Mouse (Mus musculus) mature B cell (primary cell): ENCODE measurements at regions not wholly inside any gene's neighbourhood (a gene's known extent, or its start where the extent isn't known, plus 50 kb on each side); places are given as distances from the start of the nearest gene placed in this dataset.
"Not testable (repeated sequence)": the region's sequence is repeated elsewhere in the genome, so short reads cannot be mapped to it uniquely, and the experiment has no call there.

ENCODE experiments used
- in situ Hi-C: fragments of 300-500 bp; cut with MboI; formaldehyde crosslinking; loops from 2 replicates; pipeline ENCODE4 v1.14.3; 2019

DNA sequence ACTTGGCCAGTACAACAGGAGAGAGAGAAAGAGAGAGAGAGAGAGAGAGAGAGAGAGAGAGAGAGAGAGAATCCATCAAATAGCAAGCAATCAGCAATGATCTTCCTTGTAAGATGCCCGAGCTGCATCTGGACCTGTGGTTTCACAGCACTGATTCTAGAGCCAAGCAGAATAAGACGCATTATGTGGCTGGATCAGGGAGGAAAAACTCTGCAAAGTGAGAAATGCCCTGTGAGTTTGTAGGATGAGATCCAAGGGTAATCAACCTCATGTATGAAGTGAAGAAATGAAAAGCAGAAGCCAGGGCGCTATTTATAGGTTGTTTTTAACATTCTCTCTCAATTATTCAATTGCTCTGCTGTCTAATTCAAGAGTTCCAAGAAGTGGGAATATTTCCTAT lies 339.3 kb upstream of the Maf start:
- in situ Hi-C loops: no loop called here

DNA sequence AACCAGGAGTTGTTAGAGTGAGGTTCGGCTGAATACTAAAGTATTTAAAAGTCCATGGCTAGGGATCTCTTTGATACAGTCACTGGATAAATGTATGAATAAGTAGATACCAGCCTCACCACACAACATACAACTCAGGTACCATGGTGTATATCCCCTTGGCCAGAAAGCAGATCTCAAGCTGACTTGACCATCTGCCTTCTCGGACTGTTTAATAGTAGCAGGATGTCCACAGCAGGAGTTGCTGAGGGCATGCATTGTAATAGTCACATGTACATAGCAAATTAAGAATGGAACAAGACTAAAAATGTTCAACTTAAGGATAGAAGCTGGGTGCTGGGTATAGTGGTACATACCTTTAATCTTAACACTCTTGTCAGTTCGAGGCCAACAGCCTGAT lies 337.9 kb upstream of the Maf start:
- in situ Hi-C loops: no loop called here

DNA sequence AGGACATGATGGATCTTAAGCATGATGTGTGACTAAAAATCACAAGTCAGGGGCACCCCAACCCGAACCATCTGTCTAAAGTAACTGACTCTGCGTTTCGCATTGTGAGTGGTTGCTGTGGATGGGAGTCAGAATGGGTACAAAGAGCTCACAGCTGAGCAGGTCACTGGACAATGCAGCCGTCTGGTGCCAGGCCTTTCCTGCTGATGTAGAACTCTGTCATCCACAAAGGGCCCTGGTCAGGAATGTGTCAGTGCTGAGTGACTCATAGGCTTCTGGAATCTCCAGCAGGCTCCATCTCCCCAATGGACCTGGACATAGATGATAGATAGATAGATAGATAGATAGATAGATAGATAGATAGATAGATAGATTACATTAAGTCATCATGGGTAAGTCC lies 335.8 kb upstream of the Maf start:
- in situ Hi-C loops: no loop called here

DNA sequence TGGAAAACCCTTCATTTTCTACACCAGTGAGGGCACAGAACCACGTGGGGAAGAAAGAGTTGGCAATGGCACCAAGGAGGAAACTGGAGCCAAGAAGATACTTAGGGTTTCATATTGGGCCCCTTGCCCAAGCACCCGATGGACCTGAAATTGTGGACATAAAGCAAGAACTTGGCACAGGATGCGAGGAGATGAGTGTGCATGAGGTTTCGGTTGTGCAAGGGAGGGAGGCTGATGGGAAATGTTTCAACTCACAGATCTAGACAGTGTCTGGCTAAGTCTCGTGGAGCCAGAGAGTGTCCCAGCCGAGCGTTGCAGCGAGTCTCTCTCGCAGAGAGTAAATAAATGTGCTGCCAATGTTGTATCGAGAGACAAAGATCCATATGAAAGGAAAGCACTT lies 323.4 kb upstream of the Maf start:
- in situ Hi-C loops: no loop called here

DNA sequence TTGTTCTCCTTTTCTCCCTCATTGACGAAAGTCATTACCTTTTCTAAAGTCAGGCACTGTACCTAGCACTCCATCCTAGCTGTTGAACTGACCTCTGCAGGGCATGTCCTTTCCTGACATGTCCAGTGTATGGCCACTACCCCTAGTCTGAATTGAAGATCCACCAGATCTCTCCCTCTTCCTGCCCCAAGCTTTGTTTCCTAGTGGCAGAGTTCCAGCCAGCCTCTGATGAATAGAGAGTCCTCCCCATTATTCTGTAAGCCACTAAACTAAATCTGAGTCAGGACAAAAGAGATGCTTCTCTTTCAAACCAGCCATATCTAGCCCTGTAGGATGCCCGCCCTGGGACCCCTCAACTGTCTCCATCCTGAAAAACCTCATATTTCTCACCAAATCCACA lies 317.7 kb upstream of the Maf start:
- in situ Hi-C loops: no loop called here

DNA sequence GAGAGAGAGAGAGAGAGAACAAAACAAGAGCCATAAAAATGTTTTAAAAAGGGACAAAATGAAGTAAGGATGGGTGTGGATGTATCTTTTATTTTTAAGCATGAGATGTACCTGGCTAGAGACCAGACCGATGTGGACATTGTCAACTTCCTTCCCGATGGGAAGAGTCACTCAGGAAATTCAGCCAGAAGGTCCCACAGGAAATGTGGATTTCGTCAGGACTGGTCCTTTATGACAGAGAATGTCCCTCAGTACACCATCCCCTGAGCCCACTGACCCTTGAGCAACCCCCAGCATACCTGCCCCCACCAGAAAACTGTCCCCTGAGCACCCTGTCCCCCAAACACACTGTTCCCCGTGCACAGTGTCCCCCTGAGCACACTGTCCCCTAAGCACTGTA lies 317.2 kb upstream of the Maf start:
- in situ Hi-C loops: no loop called here

DNA sequence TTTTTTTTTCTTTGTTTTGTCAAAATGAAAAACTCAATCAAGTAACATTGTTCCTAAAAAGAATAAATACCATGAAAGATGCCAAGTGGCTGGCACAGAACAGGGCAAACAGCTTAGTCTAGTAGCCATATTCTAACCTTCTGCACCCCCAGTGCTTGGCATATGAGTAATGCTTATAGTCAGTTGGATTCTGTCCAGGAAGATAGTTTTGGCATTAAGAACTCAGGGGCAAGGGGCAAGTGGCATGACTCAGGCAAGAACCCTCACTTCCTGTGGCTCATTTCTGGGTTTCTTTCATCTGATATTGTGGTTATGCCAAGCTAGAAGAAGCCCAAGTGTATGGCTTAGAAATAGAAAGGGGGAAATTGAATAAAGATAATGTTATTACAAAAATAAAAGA lies 314.1 kb upstream of the Maf start:
- in situ Hi-C loops: no loop called here

DNA sequence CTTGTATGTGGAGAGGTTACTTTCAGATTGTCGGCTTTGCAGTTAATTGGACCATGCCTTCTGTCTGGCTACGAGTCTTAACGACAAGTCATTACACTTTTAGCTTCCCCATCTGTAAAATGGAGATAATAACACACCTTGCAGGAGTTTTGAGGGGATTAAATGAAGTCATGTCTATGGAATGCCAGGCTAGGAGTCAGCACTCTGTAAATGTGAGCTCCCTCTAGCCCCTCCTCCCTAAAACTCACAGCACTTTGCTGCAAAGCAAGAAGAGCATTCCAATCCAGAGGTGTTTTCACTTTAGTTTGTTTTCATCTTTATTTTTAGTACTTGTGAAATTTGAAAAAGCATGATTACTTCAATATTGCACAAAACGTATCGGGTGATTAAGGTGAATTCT lies 287.7 kb upstream of the Maf start:
- in situ Hi-C loops: no loop called here

DNA sequence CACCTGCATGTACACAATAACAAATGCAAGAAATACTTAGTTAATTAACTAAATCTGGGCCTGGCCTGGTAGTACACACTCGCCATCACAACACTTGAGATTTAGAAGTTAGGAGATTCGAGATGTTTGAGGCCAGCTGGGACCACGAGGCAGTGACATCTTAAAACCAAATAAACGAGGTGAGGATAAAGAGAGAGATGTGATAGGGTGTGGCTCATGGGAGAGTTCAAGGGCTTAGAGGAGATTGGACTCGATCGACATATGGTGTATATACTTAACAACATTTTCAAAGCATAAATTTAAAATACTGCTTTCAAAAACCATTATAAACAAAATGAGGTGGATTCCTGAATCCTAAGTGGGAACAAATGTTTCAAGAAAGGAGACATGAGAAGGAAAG lies 284.4 kb upstream of the Maf start:
- in situ Hi-C loops: no loop called here

DNA sequence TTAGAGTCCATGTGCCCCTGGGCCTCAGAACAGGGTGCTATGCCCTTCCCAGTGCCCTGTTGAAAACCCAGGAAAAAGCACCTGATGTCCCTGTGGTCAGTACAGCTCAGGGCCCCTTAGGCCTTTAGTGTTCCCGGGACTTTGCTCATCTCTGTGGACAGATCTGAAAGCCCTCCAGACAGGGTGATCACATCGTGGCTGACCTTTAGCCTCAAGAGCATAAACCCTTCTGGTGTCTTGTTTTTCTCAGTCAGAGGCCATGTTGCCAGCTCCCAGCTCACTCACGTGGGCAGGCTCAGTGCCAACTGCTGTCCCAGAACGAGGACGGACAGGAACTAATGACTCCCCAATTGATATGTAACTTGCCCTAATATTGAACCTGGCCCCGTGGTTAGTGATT lies 275.8 kb upstream of the Maf start:
- in situ Hi-C loops: no loop called here

DNA sequence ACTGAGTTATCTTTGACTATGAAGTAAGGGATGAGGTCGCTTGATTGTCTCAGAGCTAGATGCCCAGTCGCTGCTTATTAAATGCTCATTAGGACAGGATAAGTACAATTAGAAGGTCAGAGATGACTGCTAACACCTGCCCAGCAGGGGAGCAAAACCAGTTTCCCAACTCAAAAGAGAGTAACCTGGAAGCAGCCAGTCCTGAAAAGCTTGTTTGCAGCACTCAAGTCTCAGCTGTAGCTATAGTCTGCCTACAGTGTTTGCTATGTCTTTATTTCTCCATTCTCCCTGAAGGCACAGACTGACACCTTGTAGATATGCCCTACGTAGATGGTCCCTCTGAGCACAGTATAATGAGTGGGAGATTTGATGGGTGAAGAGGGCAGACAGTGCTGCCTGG lies 274.7 kb upstream of the Maf start:
- in situ Hi-C loops: no loop called here

DNA sequence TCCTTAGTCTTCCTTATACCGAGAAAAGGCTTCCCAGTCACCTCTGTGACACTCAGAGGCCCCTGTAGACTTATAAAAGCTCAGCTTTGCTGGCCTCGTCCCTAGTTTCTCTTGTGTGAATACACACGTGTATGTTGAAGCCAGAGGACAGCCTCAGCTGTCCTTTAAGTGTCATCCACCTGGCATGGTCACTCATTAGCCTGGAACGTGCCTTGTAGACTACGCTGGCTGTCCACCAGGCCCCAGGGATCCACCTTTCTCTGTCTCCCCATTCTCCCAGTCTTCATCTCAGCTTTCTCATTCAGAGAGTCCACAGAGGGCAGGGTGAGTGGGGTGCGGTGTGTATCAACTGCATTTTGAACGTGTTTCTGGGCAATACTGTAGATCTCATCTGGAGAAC lies 273.8 kb upstream of the Maf start:
- in situ Hi-C loops: no loop called here

DNA sequence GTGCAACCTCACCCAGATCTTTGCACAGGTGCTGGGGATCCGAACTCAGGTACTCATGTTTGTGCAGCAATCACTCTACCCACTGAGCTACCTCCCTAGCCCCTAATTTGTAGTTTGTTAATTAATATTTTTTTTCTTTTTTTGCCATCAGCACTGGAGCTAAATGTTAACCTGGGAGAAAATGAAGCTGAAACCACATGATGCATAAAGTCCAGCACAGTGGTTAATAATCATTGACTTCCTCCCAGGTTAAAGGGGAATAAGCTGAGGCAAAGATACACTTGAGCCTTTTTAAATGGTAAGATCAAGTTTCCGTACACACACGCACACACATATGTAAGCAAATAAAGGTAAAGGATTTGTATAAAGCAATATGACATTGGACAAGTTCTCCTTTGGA lies 273.0 kb upstream of the Maf start:
- in situ Hi-C loops: no loop called here

DNA sequence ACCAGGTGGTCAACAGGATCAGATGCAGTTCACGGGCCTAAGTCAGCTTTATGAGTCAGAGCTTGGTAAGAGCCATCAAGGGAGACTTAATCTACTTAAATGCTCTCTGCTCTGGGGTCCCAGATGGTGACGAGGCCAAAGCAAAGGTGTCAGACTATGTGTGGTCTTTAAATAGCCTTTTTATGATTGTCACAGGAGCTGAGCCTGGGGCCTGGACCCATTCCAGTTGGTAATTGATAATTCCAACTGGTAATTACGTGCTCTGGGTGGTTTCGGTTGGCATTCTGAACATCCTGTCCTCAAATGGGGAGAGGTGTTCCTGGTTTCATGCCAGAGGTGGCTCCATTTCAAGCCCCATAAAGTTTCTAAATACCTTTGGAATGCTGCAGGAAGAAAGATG lies 269.6 kb upstream of the Maf start:
- in situ Hi-C loops: no loop called here

DNA sequence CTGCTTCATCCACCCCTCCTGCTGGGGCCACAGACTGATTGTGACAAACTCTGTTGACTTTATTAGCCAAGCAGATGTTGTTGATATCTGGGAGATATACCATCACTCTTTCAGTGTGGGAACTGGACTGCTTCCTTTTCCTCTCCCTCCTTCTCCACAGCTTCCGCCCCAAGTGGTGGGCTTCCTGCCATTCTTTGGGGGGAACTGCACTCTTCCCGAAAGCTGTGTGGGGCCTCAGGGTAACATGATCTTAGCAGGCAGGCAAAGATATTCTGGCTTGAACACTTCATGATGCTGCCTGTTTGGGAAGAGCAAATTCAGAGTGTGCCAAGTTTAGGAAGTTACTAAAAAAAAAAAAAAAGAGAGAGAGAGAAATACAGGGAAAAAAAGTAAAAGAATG lies 267.1 kb upstream of the Maf start:
- in situ Hi-C loops: no loop called here

DNA sequence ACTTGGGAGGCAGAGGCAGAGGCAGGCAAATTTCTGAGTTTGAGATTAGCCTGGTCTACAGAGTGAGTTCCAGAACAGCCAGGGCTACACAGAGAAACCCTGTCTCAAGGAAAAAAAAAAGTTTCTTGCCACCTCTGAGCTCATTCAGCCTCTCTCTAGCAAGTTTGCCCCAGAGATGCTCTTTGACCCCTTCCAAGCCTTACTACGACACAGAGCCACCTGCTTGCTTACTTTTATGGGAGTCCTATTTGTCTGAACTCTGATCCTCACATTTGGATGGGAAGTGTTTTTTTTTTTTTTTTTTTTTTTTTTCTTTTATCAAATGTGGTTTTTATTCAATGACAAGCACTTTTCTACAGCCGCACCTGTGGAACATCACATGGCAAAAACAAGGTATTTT lies 263.8 kb upstream of the Maf start:
- in situ Hi-C loops: not testable (repeated sequence)

DNA sequence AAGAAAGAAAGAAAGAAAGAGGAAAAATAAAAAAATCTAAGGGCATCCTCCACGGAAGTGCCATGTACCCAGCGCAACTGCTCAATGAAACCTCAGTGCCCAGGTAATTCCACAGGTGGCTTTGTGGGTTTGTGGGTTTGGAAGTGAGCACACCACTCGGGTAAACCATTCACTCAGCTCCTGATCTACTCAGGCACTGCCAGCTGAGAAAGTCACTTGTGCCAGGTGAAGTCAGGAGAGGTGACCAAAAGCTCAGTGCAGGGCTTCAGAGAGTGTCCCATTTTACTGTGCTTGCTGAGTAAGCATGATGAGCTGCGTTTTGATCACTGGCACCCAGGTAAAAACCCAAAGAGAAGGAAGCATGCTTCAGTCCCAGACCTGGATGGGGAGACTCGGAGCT lies 260.5 kb upstream of the Maf start:
- in situ Hi-C loops: no loop called here

DNA sequence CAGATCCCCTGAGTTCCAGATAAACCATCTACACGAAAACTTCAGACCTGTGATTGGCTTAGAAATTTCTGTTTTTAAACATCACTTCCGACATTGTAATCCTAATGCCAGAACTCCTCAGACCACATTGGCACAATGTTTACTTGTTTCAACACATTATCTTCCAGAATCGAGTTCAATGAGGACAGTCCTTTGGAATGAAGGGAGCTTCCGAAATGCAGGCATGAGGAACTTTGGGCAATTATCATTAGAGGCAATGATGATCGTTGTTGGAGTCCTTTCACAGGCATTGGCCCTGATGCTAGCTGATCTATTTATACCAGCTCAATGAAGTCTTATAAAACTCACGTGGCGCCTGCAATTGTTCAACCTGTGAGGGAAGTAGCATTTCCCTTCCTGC lies 258.4 kb upstream of the Maf start:
- in situ Hi-C loops: no loop called here

DNA sequence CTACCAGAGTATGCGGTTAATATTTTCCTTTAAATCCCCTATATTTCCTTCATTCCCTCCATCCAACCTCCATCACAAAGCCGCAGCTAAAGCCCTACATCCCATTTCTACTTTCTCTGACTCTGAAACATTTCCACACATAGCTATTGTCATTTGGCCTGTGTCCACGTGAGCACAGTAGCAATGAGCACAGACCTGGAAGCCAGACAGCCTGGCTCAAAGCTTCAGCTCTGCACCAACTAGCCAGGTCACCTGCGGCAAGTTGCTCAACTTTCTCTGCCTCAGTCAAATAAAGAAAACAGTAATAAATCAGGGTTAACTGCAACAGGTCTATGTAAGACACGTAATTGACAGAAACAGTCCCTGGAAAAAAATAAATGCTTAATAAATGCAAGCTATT lies 247.8 kb upstream of the Maf start:
- in situ Hi-C loops: no loop called here

DNA sequence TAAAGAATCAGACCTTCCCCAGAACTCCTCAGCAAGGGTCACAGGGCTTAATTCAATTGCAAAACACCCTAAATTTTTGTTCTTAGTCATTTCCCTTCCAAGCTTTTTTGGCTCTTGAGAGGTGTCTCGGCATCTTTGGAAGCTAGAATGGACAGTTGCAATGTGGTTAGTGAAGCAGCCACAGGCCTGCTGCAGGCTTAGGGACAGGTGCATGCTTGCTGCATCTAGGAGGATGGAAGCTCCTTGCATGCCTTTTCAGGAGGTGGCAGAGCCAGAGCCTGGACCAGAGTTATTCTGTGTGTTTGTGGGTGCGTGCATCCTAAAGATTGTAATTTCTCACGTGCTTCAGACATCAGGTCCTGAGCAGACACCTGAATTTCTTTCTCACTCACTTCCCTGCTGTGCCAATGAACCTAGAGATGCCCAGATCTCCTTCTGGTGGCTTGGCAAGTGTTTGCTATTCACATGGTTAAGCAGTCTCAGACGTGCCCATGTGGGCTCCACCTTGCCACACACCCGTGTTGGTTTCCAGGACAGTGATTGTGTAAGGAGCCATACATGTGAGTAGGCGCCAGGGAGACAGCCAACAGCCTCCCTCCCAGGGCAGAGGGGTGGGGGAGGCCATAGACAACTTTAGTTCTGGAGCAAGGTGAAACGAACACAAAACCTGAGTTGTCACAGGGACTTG lies 246.3 kb upstream of the Maf start:
- in situ Hi-C loops: no loop called here

DNA sequence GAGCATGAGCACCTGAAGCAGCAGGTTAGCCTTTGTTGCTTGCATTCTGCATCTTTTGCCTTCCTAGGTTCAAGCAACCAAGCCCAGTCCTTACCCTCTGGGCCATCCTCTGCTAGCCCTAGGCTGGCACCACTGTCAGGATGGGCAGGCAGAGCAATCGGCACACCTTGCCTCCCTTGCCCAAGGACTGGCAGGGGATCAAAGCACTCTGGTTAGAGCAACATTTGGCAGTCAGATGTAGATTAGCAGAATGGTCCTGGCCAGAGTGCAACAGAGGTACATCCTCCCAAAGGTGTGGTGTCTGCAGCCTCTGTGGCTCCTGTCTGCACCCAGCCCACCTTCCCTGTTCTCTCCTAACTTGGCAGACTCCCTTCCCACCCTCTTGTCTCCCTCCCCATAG lies 244.9 kb upstream of the Maf start:
- in situ Hi-C loops: no loop called here

DNA sequence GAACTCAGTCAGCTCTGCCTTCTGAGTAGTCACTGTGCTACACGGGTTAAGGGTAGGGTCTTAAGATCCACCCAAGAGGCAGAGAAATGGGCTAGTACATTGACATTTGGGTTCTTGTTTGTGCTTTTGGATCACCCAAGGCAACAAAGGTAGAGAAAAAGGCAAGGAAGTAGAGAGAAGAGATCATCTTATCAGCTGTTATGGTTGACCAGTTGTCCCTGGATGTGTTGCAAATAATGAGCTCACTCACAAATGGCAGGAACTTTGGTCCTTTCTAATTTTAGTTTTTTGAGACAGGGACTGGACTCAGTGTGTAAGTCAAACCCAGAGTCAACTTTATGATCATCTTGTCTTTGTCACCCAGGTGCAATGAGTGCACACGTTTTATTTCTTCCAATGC lies 241.3 kb upstream of the Maf start:
- in situ Hi-C loops: no loop called here

DNA sequence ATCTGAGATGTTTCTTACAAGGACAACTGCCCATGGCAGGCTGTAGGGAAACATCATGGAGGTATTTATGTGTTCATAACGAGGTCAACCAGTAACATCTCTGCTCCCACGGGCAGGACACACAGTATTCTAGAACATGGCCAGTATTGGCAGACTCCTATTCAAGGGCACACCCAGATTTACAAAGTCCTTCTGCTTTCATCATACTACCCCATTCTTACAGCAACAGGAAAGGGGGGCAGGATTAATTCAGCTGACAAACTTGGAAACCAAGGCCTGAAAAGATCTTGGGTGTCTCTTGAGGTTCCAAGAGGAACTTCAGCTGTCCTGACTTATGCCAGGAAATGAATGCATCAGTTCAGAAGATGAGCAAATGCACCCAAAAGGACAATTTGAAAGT lies 240.4 kb upstream of the Maf start:
- in situ Hi-C loops: no loop called here

DNA sequence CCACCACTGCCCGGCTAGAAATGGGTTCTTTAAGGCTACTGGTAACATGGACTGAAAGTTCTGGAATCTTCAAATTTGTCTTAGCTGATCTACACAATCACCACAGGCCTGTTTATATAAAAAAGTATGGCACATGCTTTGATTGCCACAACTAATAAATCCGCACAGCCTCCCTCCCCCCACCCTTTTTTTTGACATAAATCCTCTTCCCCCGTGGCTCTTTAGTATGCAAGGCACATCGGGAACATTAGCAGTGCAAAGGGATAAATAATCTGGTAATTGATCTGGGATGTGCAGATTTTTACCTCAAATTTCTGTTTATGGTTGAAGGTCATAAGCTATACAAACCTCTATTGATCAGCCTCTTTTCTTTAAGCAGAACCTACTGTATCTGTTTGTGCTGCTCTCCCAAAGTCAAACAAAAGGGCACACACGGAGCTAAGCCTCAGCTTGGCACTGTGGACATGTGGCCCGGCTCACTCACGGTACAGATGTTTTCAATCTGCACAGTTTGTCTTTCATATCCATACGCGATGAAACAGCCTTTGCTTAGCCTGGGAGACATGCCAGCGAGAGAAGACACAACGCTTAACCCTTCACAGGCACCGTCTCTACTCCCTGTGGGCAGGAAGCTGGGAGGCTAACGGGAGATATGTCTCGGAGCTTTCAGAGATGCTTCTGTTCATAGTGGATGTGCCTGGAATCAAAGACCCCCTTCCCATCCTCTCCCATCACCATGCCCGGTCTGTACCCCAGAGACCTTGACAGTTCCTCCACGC lies 235.3 kb upstream of the Maf start:
- in situ Hi-C loops: no loop called here
